ENCODE assay signal across 8 mouse cellular contexts in the genomic region with DNA sequence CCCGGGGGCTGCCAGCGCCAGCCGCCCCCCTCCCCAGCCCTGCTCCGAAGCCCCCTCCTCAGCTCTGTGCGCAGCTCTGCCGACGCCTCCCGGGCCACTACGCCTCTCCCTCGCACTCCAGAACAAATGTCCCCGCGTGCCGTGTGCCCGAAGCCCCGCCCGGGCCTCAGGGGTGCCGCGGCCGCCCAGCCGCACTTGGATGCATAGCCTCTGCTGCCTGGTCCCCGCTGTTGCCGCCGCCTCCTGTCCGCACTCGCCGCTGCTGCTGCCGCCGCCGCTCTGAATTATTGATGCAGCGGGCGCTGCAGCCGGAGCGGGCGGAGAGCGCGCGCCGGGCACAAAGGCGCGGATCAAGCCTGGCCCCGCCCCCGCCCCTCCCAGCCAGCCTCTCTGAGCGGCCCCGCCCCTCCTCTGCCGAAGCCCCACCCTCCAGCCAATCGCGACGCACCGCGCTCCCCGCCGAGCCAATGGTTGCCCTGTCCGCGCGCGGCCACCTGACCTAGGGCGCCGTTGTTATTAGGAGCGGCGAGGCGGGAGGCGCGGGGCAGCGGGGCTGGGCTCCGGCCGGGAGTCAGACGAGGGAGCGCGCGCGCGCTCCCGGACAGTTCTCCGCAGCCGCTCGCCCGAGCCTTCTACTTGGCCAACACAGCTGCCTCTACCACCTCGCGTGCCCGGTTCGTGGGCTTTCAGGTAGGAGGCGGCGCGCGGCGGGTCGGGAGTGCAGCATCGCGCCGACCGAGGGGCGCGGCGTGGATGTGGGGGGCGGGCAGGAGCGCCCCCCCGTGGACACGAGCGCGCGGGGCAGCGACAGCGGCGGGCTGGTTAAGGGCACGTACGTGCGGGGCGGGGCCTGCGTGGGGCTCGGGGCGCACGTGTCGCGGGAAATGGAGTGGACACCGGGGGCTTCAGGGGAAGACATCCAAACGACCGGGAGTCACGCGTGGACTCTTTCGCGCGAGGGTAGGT. TPM values are rescaled to one million over a fixed set of nuclear protein-coding genes. Genes with fewer than 3 reads are reported as not detected.
DNase-seq lines count a peak whose midpoint lies in the region; ATAC-seq and TF ChIP-seq lines count a peak whose summit lies in the region.

A gene (minus strand): TSS at position 339 of the 966 bp plus-strand sequence.

- H3K4me3 ChIP-seq in spleen, adult 2 months (ENCODE audit: extremely low read depth, insufficient read depth, insufficient read length), result peak within 1 kb of the TSS; percentile 40; the same call in 1 of the 2 replicates
- peak within 1 kb of the TSS; percentile 61 for H3K4me3 ChIP-seq in heart, embryonic 12.5 days
- H3K4me3 ChIP-seq in kidney, embryonic 16.5 days (ENCODE audit: low read length), result peak within 1 kb of the TSS; percentile 53
- H3K4me3 ChIP-seq in limb, embryonic 14.5 days (replicated peaks; ENCODE audit: low read length), result peak within 1 kb of the TSS; percentile 45
- H3K4me3 ChIP-seq in midbrain, embryonic 15.5 days, result peak within 1 kb of the TSS; percentile 56

- peak within 1 kb of the TSS; percentile 99 for H3K4me2 ChIP-seq in heart, embryonic 12.5 days
- peak within 1 kb of the TSS; percentile 77 for H3K4me2 ChIP-seq in kidney, embryonic 16.5 days (replicated peaks; ENCODE audit: low read depth, low read length)
- H3K4me2 ChIP-seq in limb, embryonic 14.5 days (replicated peaks; ENCODE audit: low read depth, low read length, severe bottlenecking), result peak within 1 kb of the TSS; percentile 94
- peak within 1 kb of the TSS; percentile 83 for H3K4me2 ChIP-seq in midbrain, embryonic 15.5 days

- H3K9ac ChIP-seq in heart, embryonic 12.5 days, result peak within 1 kb of the TSS; percentile 38; the same call in 1 of the 2 replicates
- peak within 1 kb of the TSS; percentile 53; the same call in 1 of the 2 replicates for H3K9ac ChIP-seq in kidney, embryonic 16.5 days (replicated peaks; ENCODE audit: low read length)
- H3K9ac ChIP-seq in limb, embryonic 14.5 days (ENCODE audit: low read depth, low read length, severe bottlenecking), result peak within 1 kb of the TSS; percentile 44
- peak within 1 kb of the TSS; percentile 60 for H3K9ac ChIP-seq in midbrain, embryonic 15.5 days

- H3K9me3 ChIP-seq in heart, embryonic 12.5 days (replicated peaks), result no peaks in the 10 kb centered on the region
- no peaks in the 10 kb centered on the region for H3K9me3 ChIP-seq in kidney, embryonic 16.5 days (ENCODE audit: low read length)
- no peaks in the 10 kb centered on the region for H3K9me3 ChIP-seq in limb, embryonic 14.5 days (ENCODE audit: control insufficient read depth, low read length)
- H3K9me3 ChIP-seq in midbrain, embryonic 15.5 days, result no peaks in the 10 kb centered on the region

- H3K4me1 ChIP-seq in spleen, adult 2 months (ENCODE audit: control insufficient read depth, insufficient read depth, insufficient read length), result peaks cover 9% of the 10 kb centered on the region; the same call in 1 of the 2 replicates
- H3K4me1 ChIP-seq in heart, embryonic 12.5 days (replicated peaks), result peaks cover 42% of the 10 kb centered on the region
- H3K4me1 ChIP-seq in kidney, embryonic 16.5 days (ENCODE audit: insufficient read depth, low read length), result peaks cover 25% of the 10 kb centered on the region
- peaks cover 35% of the 10 kb centered on the region for H3K4me1 ChIP-seq in limb, embryonic 14.5 days (ENCODE audit: control insufficient read depth, insufficient read depth, low read length)
- H3K4me1 ChIP-seq in midbrain, embryonic 15.5 days, result peaks cover 54% of the 10 kb centered on the region

- WGBS in spleen, adult 2 months, result 4% methylated on average over 100 of the region's 122 CpGs
- WGBS in heart, embryonic 12.5 days, result under 1% methylated on average over 118 of the region's 122 CpGs
- under 1% methylated on average over 80 of the region's 122 CpGs for WGBS in kidney, embryonic 16.5 days
- 2% methylated on average over 53 of the region's 122 CpGs for WGBS in limb, embryonic 14.5 days
- under 1% methylated on average over 116 of the region's 122 CpGs for WGBS in midbrain, embryonic 15.5 days

- DNase-seq in spleen, adult 2 months (ENCODE audit: low read depth in 1 of 2, low spot score in 2 of 2), result peak in 1 of 2 experiments; percentile 12
- DNase-seq in spleen, adult 12 weeks (ENCODE audit: low spot score), result no peak
- DNase-seq in limb, embryonic 14.5 days (ENCODE audit: low spot score), result peak; percentile 93
- peak; percentile 63 to 78 for DNase-seq in spleen, postnatal 4 days (ENCODE audit: low spot score in 2 of 2)

- no peak within 1 kb of the TSS for H3K27ac ChIP-seq in spleen, adult 2 months (ENCODE audit: insufficient read depth, low read length)
- no peak within 1 kb of the TSS for H3K27ac ChIP-seq in heart, embryonic 12.5 days (ENCODE audit: poor library complexity, severe bottlenecking)
- H3K27ac ChIP-seq in kidney, embryonic 16.5 days (ENCODE audit: low read length), result no peak within 1 kb of the TSS
- H3K27ac ChIP-seq in limb, embryonic 14.5 days (replicated peaks; ENCODE audit: low read depth, low read length), result no peak within 1 kb of the TSS
- peak within 1 kb of the TSS; percentile 76 for H3K27ac ChIP-seq in midbrain, embryonic 15.5 days

- no peak for TF ChIP-seq POLR2A in spleen, adult 2 months (IDR thresholded peaks at IDR 0.05; ENCODE audit: low read depth, low read length)
- TF ChIP-seq POLR2A in limb, embryonic 14.5 days (IDR thresholded peaks at IDR 0.05; ENCODE audit: borderline replicate concordance, extremely low read depth, insufficient read depth, insufficient read length), result no peak

- no peaks in the 10 kb centered on the region for H3K36me3 ChIP-seq in spleen, adult 2 months (ENCODE audit: control insufficient read depth, insufficient read depth, low read length)
- no peaks in the 10 kb centered on the region for H3K36me3 ChIP-seq in heart, embryonic 12.5 days
- H3K36me3 ChIP-seq in kidney, embryonic 16.5 days (ENCODE audit: insufficient read depth, low read length), result no peaks in the 10 kb centered on the region
- no peaks in the 10 kb centered on the region for H3K36me3 ChIP-seq in limb, embryonic 14.5 days (ENCODE audit: control insufficient read depth, insufficient read depth, low read length)
- no peaks in the 10 kb centered on the region for H3K36me3 ChIP-seq in midbrain, embryonic 15.5 days (replicated peaks)

- ATAC-seq in erythroid progenitor cell, adult 5-6 weeks (replicated peaks; ENCODE audit: low FRiP score, poor library complexity, severe bottlenecking), result peak; percentile 80
- ATAC-seq in heart, embryonic 12.5 days (ENCODE audit: insufficient number of reproducible peaks, low FRiP score), result peak; percentile 92
- ATAC-seq in kidney, embryonic 16.5 days (ENCODE audit: low FRiP score, low TSS enrichment), result peak; percentile 97
- peak; percentile 95 for ATAC-seq in limb, embryonic 14.5 days (ENCODE audit: low FRiP score, low read depth)
- ATAC-seq in midbrain, embryonic 15.5 days (replicated peaks), result peak; percentile 95

- H3K27me3 ChIP-seq in spleen, adult 2 months (ENCODE audit: control insufficient read depth, insufficient read depth, low read length), result peaks cover 22% of the 10 kb centered on the region
- H3K27me3 ChIP-seq in heart, embryonic 12.5 days (replicated peaks), result peaks cover 85% of the 10 kb centered on the region
- H3K27me3 ChIP-seq in kidney, embryonic 16.5 days (ENCODE audit: insufficient read depth, low read length), result peaks cover 93% of the 10 kb centered on the region
- peaks cover 76% of the 10 kb centered on the region for H3K27me3 ChIP-seq in limb, embryonic 14.5 days (ENCODE audit: control insufficient read depth, insufficient read depth, low read length)
- peaks cover 29% of the 10 kb centered on the region for H3K27me3 ChIP-seq in midbrain, embryonic 15.5 days (replicated peaks)

- no peak for TF ChIP-seq CTCF in spleen, adult 2 months (IDR thresholded peaks at IDR 0.05; ENCODE audit: extremely low read depth, insufficient read depth, insufficient read length, insufficient replicate concordance)

RNA-seq across cellular contexts. Expression of the gene that starts here (rescaled TPM):
- polyA plus RNA-seq in spleen, adult 2 months (2012; rRNA removed), result 0.27 and 0.63 TPM in 2 replicates
- not detected in 2 replicates for total RNA-seq in erythroid progenitor cell, adult 5-6 weeks (2015; ENCODE audit: low replicate concordance)
- total RNA-seq in erythroid progenitor cell, adult 5-6 weeks (2017; ENCODE audit: low replicate concordance), result 0.61 TPM in 1 of 2 replicates, not detected in the other
- 0.17 and 0.27 TPM in 2 replicates for polyA plus RNA-seq in heart, embryonic 12.5 days (2016; fragmentation: Nextera tagmentation; extraction: Ambion mirVana)
- polyA plus RNA-seq in kidney, embryonic 16.5 days (2015; fragmentation: Nextera tagmentation; extraction: Ambion mirVana), result 0.06 TPM in 1 of 2 replicates, not detected in the other
- polyA plus RNA-seq in limb, embryonic 14.5 days (2012; rRNA removed), result 1.6 and 1.8 TPM in 2 replicates
- 0.23 and 0.39 TPM in 2 replicates for polyA plus RNA-seq in limb, embryonic 14.5 days (2014; fragmentation: Nextera tagmentation; extraction: Ambion mirVana)
- 13.1 and 13.8 TPM in 2 replicates for polyA plus RNA-seq in midbrain, embryonic 15.5 days (2015; fragmentation: Nextera tagmentation; extraction: Ambion mirVana)

Comparison
In these comparisons a context has a peak if more than half of its experiments do, and no peak if none do; other contexts are left out.
1. Peak in ATAC-seq in erythroid progenitor cell, adult 5-6 weeks; RNA of the gene not detected or under 1 TPM.
2. Peak in ATAC-seq, H3K4me3 ChIP-seq, H3K9ac ChIP-seq and H3K4me2 ChIP-seq in heart, embryonic 12.5 days; RNA of the gene not detected or under 1 TPM.
3. Peak in ATAC-seq, H3K4me3 ChIP-seq, H3K9ac ChIP-seq and H3K4me2 ChIP-seq in kidney, embryonic 16.5 days; RNA of the gene not detected or under 1 TPM.